Mouse (Mus musculus) small intestine, adult 2 months (tissue): ENCODE results near the gene Ska3.

Experiments used
- CTCF ChIP-seq: fragments of 200-500 bp; IDR thresholded peaks from 2 replicates; pipeline ENCODE4 v1.5.1; 2012; ENCODE audit warnings: low read depth, mild to moderate bottlenecking, control low read depth, inconsistent platforms, low read length, moderate library complexity, mixed read lengths; ENCODE audit not compliant: insufficient replicate concordance, insufficient read length; ENCODE audit errors: extremely low read depth
- POLR2A ChIP-seq: fragments of 200-500 bp; IDR thresholded peaks from 2 replicates; pipeline ENCODE4 v1.6.1; 2012; ENCODE audit warnings: low read depth, mild to moderate bottlenecking, control low read depth, inconsistent platforms, low read length, moderate library complexity

DNA sequence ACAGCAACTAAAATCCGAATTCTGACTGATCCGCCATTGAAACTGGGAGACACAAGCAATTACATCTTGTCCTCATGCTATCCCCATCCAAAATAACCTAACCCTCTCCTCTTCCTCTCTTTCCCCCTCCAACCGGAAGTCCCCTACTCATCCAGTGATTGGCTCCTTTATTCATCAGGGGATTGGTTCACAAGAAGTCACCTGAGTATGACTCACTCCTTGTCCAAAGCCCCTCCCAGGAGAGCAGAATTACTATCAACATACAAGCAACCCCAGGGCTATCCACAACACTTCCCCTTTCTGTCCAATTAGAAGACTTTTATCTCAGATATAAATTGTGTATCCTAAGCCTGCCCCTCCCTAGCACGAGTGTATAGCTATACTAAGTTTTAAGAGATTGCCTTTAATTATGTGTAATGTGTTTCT is 36.0 kb upstream of the Ska3 start:
- TF ChIP-seq CTCF (no peak), POLR2A (no peak)
